Mouse (Mus musculus): ENCODE data around the gene Sohlh2. TPM values are rescaled to one million over a fixed set of nuclear protein-coding genes. Genes with fewer than 3 reads are reported as not detected.

Gene Sohlh2
- polyA plus RNA-seq, 1 experiment from 2014 or later = not detected

DNA sequence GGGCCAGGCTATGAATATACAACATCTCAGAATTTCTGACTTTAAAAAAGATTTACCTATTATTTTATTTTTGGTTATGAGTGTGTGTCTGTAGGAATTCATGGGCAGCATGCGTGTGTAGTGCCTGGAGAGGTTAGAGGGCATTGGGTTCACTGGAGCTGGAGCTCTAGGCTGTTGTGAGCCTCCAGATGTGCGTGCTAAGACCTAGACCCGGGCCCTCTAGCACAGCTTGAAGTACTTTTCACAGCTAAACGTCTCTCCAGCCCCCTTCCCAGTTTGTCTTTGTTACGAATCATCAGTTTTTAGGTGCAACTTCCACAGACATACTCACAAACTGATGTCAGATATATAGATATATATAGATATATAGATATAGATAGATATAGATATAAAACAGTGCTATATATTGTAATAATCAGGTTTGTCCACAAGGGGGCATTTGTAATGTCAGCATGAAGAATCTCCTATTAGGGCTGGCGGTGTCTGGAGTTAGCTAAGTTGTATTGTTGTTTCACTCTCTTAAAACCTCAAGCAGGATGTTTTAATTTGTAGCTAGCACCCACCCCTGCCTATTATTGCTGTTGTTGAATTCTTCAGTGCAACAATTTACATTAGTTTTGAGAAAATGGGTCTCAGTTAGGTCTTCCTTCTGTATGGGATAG, 29.0 kb upstream of the Sohlh2 start:
- no peak for ATAC-seq (ENCODE audit: low read depth)
- Histone ChIP-seq H3K9ac (ENCODE audit: low read depth, low read length) (no peak overlapping the region), H3K27ac (ENCODE audit: low read length) (no peak overlapping the region), H3K4me1 (ENCODE audit: control insufficient read depth, low read depth, low read length) (no peaks in the 10 kb centered on the region), H3K36me3 (ENCODE audit: control insufficient read depth, insufficient read depth) (no peaks in the 10 kb centered on the region), H3K4me3 (ENCODE audit: low read depth, low read length) (no peak overlapping the region), H3K4me2 (ENCODE audit: low read depth, low read length) (no peak overlapping the region), H3K9me3 (replicated peaks; ENCODE audit: control insufficient read depth, low read length) (no peaks in the 10 kb centered on the region), H3K27me3 (ENCODE audit: control insufficient read depth, insufficient read depth, low read depth, low read length) (no peaks in the 10 kb centered on the region)
- 49% methylated on average over 6 of the region's 6 CpGs for WGBS (ENCODE audit: insufficient replicate concordance)

DNA sequence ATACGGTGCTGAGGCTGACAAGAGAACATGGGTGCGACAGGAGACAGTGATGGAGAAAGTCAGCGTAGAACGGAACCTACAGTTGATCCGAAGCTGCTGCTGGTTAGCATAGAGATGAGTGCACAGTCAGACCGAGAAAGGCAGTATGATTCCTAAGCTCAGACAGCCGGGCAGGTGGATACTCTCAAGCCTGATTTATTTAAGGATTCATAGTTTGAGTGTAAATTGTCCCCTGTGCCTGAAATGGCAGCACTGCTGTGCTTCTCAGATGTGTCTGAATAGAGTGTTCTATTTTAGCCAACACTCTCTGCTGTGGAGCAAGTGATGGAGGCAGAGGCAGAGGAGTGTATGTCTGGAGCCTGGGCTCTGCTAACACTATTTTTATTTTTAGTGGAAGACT, 27.7 kb upstream of the Sohlh2 start:
- 68% methylated on average over 7 of the region's 7 CpGs for WGBS (ENCODE audit: insufficient replicate concordance)
- no peak overlapping the region for H3K4me3 ChIP-seq (ENCODE audit: low read depth, low read length)

DNA sequence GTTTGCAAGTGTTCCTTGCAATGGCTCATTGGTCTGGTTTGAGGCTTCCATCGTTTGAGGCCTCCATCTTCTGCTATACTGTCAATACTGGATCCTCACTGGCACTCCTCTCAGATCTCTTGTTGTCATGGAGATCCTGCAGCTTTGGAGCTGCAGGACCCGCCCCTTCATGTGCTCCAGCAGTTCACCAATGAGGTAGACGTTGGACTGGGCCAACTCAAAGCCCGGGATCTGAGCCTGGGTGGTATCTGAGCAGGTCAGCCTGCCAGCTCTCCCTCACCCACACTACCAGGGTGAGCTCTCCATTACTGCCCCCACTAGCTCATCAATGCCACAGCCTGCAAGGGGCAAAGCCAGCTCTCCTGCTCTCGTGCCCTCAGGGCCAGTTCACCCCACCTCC, 24.4 kb upstream of the Sohlh2 start:
- no peaks in the 10 kb centered on the region for H3K27me3 ChIP-seq (ENCODE audit: control insufficient read depth, insufficient read depth, low read depth, low read length)
- no peaks in the 10 kb centered on the region for H3K36me3 ChIP-seq (ENCODE audit: control insufficient read depth, insufficient read depth)
- 45% methylated on average over 5 of the region's 5 CpGs for WGBS (ENCODE audit: insufficient replicate concordance)
- H3K4me2 ChIP-seq (ENCODE audit: low read depth, low read length) = no peak overlapping the region
- H3K9ac ChIP-seq (ENCODE audit: low read depth, low read length) = no peak overlapping the region
- no peak overlapping the region for H3K27ac ChIP-seq (ENCODE audit: low read length)
- ATAC-seq (ENCODE audit: low read depth) = no peak
- no peaks in the 10 kb centered on the region for H3K4me1 ChIP-seq (ENCODE audit: control insufficient read depth, low read depth, low read length)
- no peaks in the 10 kb centered on the region for H3K9me3 ChIP-seq (replicated peaks; ENCODE audit: control insufficient read depth, low read length)
- H3K4me3 ChIP-seq (ENCODE audit: low read depth, low read length) = no peak overlapping the region

More for the DNA sequence above, 27.7 kb upstream of the Sohlh2 start:
- Histone ChIP-seq H3K9me3 (replicated peaks; ENCODE audit: control insufficient read depth, low read length) (no peaks in the 10 kb centered on the region), H3K36me3 (ENCODE audit: control insufficient read depth, insufficient read depth) (no peaks in the 10 kb centered on the region), H3K9ac (ENCODE audit: low read depth, low read length) (no peak overlapping the region), H3K4me1 (ENCODE audit: control insufficient read depth, low read depth, low read length) (no peaks in the 10 kb centered on the region), H3K27me3 (ENCODE audit: control insufficient read depth, insufficient read depth, low read depth, low read length) (no peaks in the 10 kb centered on the region), H3K4me2 (ENCODE audit: low read depth, low read length) (no peak overlapping the region), H3K27ac (ENCODE audit: low read length) (no peak overlapping the region)
- no peak for ATAC-seq (ENCODE audit: low read depth)

DNA sequence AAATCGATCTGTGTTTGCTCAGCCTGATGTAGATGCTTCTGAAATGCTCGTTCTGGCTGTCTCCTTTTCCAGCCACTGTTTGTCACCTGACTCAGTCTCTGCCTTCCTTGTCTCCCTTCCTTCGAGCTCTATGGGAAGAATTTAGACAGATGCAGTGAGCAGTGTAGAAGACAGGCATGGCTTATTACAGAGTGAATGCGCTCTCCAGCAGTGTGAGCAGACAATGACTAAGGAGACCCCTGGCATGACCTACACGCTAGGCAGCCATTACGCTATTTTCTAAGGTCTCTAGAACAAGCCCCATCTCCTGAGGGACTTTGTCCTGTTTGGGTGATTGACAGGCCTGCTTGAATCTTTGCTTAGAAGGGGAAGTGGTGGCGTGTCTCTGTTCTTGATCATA, 20.7 kb upstream of the Sohlh2 start:
- no peaks in the 10 kb centered on the region for H3K9me3 ChIP-seq (replicated peaks; ENCODE audit: control insufficient read depth, low read length)
- WGBS (ENCODE audit: insufficient replicate concordance) = 61% methylated on average over 7 of the region's 7 CpGs
- no peak overlapping the region for H3K4me2 ChIP-seq (ENCODE audit: low read depth, low read length)

DNA sequence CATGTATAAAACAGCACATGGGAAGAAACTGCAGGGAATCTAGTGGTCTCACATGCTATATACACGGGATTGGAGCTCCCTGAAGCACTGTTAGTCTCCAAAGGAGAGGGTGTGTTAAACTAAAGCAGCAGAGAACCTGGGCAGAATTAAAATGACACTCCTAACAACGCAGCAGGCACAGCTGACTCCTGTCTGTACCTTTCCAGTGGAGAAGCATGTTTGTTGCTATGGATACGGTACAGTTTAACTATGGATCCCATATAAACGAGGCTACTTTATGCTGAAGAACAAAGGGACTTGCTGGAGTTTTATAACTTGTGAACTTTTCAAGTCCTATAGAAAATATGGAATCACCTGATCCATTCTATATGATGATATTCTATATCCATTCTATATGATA, 18.3 kb upstream of the Sohlh2 start:
- no peaks in the 10 kb centered on the region for H3K36me3 ChIP-seq (ENCODE audit: control insufficient read depth, insufficient read depth)
- no peak overlapping the region for H3K9ac ChIP-seq (ENCODE audit: low read depth, low read length)
- no peaks in the 10 kb centered on the region for H3K4me1 ChIP-seq (ENCODE audit: control insufficient read depth, low read depth, low read length)
- ATAC-seq (ENCODE audit: low read depth) = no peak
- WGBS (ENCODE audit: insufficient replicate concordance) = 59% methylated on average over 4 of the region's 4 CpGs
- no peaks in the 10 kb centered on the region for H3K27me3 ChIP-seq (ENCODE audit: control insufficient read depth, insufficient read depth, low read depth, low read length)
- no peak overlapping the region for H3K27ac ChIP-seq (ENCODE audit: low read length)
- H3K4me2 ChIP-seq (ENCODE audit: low read depth, low read length) = no peak overlapping the region
- H3K4me3 ChIP-seq (ENCODE audit: low read depth, low read length) = no peak overlapping the region
- H3K9me3 ChIP-seq (replicated peaks; ENCODE audit: control insufficient read depth, low read length) = no peaks in the 10 kb centered on the region

More for the DNA sequence above, 20.7 kb upstream of the Sohlh2 start:
- H3K9ac ChIP-seq (ENCODE audit: low read depth, low read length) = no peak overlapping the region
- no peaks in the 10 kb centered on the region for H3K4me1 ChIP-seq (ENCODE audit: control insufficient read depth, low read depth, low read length)
- H3K4me3 ChIP-seq (ENCODE audit: low read depth, low read length) = no peak overlapping the region
- ATAC-seq (ENCODE audit: low read depth) = no peak
- H3K36me3 ChIP-seq (ENCODE audit: control insufficient read depth, insufficient read depth) = no peaks in the 10 kb centered on the region
- H3K27ac ChIP-seq (ENCODE audit: low read length) = no peak overlapping the region
- H3K27me3 ChIP-seq (ENCODE audit: control insufficient read depth, insufficient read depth, low read depth, low read length) = no peaks in the 10 kb centered on the region

DNA sequence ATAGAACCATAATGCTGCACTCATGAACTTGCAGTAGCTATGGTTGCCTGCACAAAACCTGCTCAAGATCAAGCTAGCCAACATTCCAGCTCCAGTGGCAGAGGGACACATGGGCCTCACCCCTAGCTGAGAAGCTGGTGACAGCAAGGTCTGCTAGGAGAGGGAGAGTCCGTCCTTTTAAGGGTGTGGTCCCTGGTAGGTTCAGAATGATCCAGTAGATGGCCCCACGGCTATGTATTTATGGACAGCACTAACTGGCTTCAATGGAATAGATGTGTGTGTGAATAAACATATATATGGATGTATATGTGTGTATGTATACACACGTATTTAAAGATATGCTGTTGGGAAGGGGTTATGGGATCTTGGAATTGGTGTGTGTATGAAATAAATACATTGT, 9.3 kb upstream of the Sohlh2 start:
- whole genome bisulfite sequencing (ENCODE audit: insufficient replicate concordance) = 36% methylated on average over 3 of the region's 3 CpGs
- no peak overlapping the region for H3K4me2 ChIP-seq (ENCODE audit: low read depth, low read length)
- no peaks in the 10 kb centered on the region for H3K27me3 ChIP-seq (ENCODE audit: control insufficient read depth, insufficient read depth, low read depth, low read length)
- no peaks in the 10 kb centered on the region for H3K4me1 ChIP-seq (ENCODE audit: control insufficient read depth, low read depth, low read length)
- no peak overlapping the region for H3K27ac ChIP-seq (ENCODE audit: low read length)
- H3K36me3 ChIP-seq (ENCODE audit: control insufficient read depth, insufficient read depth) = no peaks in the 10 kb centered on the region
- no peaks in the 10 kb centered on the region for H3K9me3 ChIP-seq (replicated peaks; ENCODE audit: control insufficient read depth, low read length)
- no peak for ATAC-seq (ENCODE audit: low read depth)
- H3K4me3 ChIP-seq (ENCODE audit: low read depth, low read length) = no peak overlapping the region
- H3K9ac ChIP-seq (ENCODE audit: low read depth, low read length) = no peak overlapping the region

DNA sequence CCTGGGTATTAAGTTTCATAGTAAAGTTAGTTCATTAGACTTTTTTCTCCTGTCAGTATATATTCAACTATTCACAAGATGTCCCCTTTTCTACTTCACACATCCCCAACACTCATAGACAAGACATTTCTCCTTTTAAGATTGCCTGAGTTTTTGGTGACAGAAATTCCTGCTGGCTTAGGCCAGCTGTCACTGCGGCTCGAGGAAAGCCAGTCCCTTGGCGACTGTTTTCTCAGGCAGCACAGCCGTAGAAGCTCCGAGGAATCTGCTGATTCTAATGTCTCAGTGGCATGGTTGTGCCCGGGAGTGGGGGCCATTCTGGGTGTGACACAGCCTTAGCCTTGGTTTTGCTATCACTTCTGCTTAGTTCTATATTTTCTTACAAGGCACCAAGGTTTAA, 4.6 kb upstream of the Sohlh2 start:
- ATAC-seq (ENCODE audit: low read depth) = no peak
- no peaks in the 10 kb centered on the region for H3K4me1 ChIP-seq (ENCODE audit: control insufficient read depth, low read depth, low read length)
- no peak overlapping the region for H3K9ac ChIP-seq (ENCODE audit: low read depth, low read length)
- no peak overlapping the region for H3K4me2 ChIP-seq (ENCODE audit: low read depth, low read length)
- no peaks in the 10 kb centered on the region for H3K27me3 ChIP-seq (ENCODE audit: control insufficient read depth, insufficient read depth, low read depth, low read length)
- H3K27ac ChIP-seq (ENCODE audit: low read length) = no peak overlapping the region
- no peak overlapping the region for H3K4me3 ChIP-seq (ENCODE audit: low read depth, low read length)
- no peaks in the 10 kb centered on the region for H3K36me3 ChIP-seq (ENCODE audit: control insufficient read depth, insufficient read depth)
- 49% methylated on average over 6 of the region's 6 CpGs for WGBS (ENCODE audit: insufficient replicate concordance)
- H3K9me3 ChIP-seq (replicated peaks; ENCODE audit: control insufficient read depth, low read length) = no peaks in the 10 kb centered on the region

DNA sequence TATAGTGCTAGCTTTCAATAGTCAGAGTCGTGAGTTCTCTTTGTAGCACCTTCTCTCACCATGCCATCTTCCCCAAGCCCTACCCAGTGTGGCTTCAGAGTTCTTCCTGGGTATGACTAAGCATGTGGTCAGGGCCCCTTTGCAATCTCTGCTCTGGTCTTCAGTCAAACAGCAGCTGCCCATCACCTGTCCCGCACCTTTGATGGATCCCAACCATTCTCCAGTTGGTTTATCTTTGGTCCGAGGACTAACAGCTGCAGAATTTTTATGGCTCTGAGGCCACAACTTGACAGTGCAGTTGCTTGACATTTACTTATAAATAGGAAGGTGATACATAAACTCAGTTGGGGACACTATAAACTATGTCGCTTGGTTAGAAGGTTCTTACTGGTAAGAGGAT, 9.8 kb downstream of the Sohlh2 start:
- no peak for ATAC-seq (ENCODE audit: low read depth)
- Histone ChIP-seq H3K9me3 (replicated peaks; ENCODE audit: control insufficient read depth, low read length) (no peaks in the 10 kb centered on the region), H3K4me2 (ENCODE audit: low read depth, low read length) (no peak overlapping the region), H3K4me3 (ENCODE audit: low read depth, low read length) (no peak overlapping the region), H3K27me3 (ENCODE audit: control insufficient read depth, insufficient read depth, low read depth, low read length) (no peaks in the 10 kb centered on the region), H3K36me3 (ENCODE audit: control insufficient read depth, insufficient read depth) (no peaks in the 10 kb centered on the region), H3K4me1 (ENCODE audit: control insufficient read depth, low read depth, low read length) (no peaks in the 10 kb centered on the region), H3K27ac (ENCODE audit: low read length) (no peak overlapping the region), H3K9ac (ENCODE audit: low read depth, low read length) (no peak overlapping the region)
- WGBS (ENCODE audit: insufficient replicate concordance) = 63% methylated on average over 4 of the region's 4 CpGs

DNA sequence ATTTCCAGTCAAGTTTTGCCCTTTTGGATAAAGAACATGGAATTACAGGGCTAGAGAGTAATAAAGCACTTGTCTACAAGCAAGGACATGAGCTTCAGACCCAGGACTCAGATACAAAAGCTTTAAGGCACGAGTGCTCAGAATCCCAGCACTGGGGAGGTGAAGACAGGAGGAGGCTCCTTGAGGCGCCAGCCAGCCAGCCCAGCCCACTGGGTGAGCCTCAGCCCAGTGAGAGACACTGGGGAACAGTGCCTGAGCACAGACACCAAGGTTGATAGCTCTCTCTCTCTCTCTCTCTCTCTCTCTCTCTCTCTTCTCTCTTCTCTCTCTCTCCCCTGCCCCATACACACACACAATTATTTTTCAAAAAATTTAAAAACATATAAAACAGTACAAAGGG, 11.5 kb downstream of the Sohlh2 start:
- H3K4me3 ChIP-seq (ENCODE audit: low read depth, low read length) = no peak overlapping the region
- no peak for ATAC-seq (ENCODE audit: low read depth)
- H3K9me3 ChIP-seq (replicated peaks; ENCODE audit: control insufficient read depth, low read length) = no peaks in the 10 kb centered on the region
- no peaks in the 10 kb centered on the region for H3K27me3 ChIP-seq (ENCODE audit: control insufficient read depth, insufficient read depth, low read depth, low read length)
- H3K4me1 ChIP-seq (ENCODE audit: control insufficient read depth, low read depth, low read length) = no peaks in the 10 kb centered on the region
- no peaks in the 10 kb centered on the region for H3K36me3 ChIP-seq (ENCODE audit: control insufficient read depth, insufficient read depth)
- no peak overlapping the region for H3K4me2 ChIP-seq (ENCODE audit: low read depth, low read length)
- WGBS (ENCODE audit: insufficient replicate concordance) = 27% methylated on average over 2 of the region's 2 CpGs
- no peak overlapping the region for H3K27ac ChIP-seq (ENCODE audit: low read length)
- no peak overlapping the region for H3K9ac ChIP-seq (ENCODE audit: low read depth, low read length)
